Mouse (Mus musculus) adrenal gland, postnatal 4 days (tissue): ENCODE data around the gene Rtkn. TPM values are rescaled to one million over a fixed set of nuclear protein-coding genes. Genes with fewer than 3 reads are reported as not detected.

Source experiments
- DNase-seq, 2 experiments: peaks; one replicate each; pipeline ENCODE4 v3.0.0; 2021 to 2022; ENCODE audit warnings: low spot score in 2 of 2, mixed read lengths in 2 of 2
- long read RNA-seq, 2 experiments: library from polyadenylated mRNA; stranded (forward); transcript quantifications; one replicate each; pipeline ENCODE4 v2.0.0; 2021
- total RNA-seq, 2 experiments: library from RNA; stranded (reverse); gene quantifications; 2 replicates each; pipeline ENCODE4 v1.2.3; 2021

Rtkn gene
- 10 to 100 TPM; 36.8 to 40.3 TPM for total RNA-seq
- long read RNA-seq, experiment 1, partial matches to known transcripts: 12 of 29 reads
- long read RNA-seq, experiment 1, other reads (novel, unspliced or antisense): 8 of 29 reads
- long read RNA-seq, experiment 2, transcript Rtkn-201 (12 exons, 2,191 nt): major isoform, 10 of 55 reads
- long read RNA-seq, experiment 2, transcript Rtkn-202 (12 exons, 3,080 nt): minor isoform, 5 of 55 reads
- long read RNA-seq, experiment 2, partial matches to known transcripts: 12 of 55 reads
- long read RNA-seq, experiment 2, other reads (novel, unspliced or antisense): 23 of 55 reads

- DNase-seq: no peak
These were observed at the start of gene Rtkn for GRCm38 (mm10) chr6:83134951-83135513. Rtkn (plus strand) TSS chr6:83135463.

- DNase-seq: no peak
These were observed 48.9 kb upstream of the Rtkn start, which contains the start of gene Lbx2 for GRCm38 (mm10) chr6:83086121-83087035. Lbx2 (plus strand) TSS chr6:83086367.

GRCm38 (mm10) chr6:83087205-83087925, 47.9 kb upstream of the Rtkn start:
- no peak for DNase-seq

GRCm38 (mm10) chr6:83087926-83088260, 47.4 kb upstream of the Rtkn start:
- no peak for DNase-seq

GRCm38 (mm10) chr6:83092416-83093127, 42.7 kb upstream of the Rtkn start:
- no peak for DNase-seq

GRCm38 (mm10) chr6:83095968-83096367, 39.3 kb upstream of the Rtkn start:
- DNase-seq: no peak

- DNase-seq: no peak
These were observed 36.9 kb upstream of the Rtkn start for GRCm38 (mm10) chr6:83098411-83098810.

GRCm38 (mm10) chr6:83101316-83101687, 34.0 kb upstream of the Rtkn start, which contains the start of the genes Ccdc142 and Gm42688:
Ccdc142 (plus strand) TSS chr6:83101601.
Gm42688 (plus strand) TSS chr6:83101617.
- DNase-seq: peak; percentile 56 to 81

GRCm38 (mm10) chr6:83101688-83102556, 33.3 kb upstream of the Rtkn start:
- DNase-seq: no peak

GRCm38 (mm10) chr6:83103130-83103650, 32.1 kb upstream of the Rtkn start:
- no peak for DNase-seq

- DNase-seq: no peak
These were observed 31.1 kb upstream of the Rtkn start for GRCm38 (mm10) chr6:83104158-83104557.

GRCm38 (mm10) chr6:83107566-83108400, 27.5 kb upstream of the Rtkn start:
- peak; percentile 66 to 81 for DNase-seq

GRCm38 (mm10) chr6:83108762-83109668, 26.2 kb upstream of the Rtkn start, which contains the start of gene Mrpl53:
Mrpl53 (plus strand) TSS chr6:83109040.
- peak; percentile 66 to 73 for DNase-seq

GRCm38 (mm10) chr6:83111510-83112136, 23.6 kb upstream of the Rtkn start:
- no peak for DNase-seq

- peak; percentile 89 to 93 for DNase-seq
These were observed 20.1 kb upstream of the Rtkn start, which contains the start of gene Mogs for GRCm38 (mm10) chr6:83115011-83115671. Mogs (plus strand) TSS chr6:83115496.
